Mouse (Mus musculus): ENCODE results near the gene Hdac4. TPM values are rescaled to one million over a fixed set of nuclear protein-coding genes. Genes with fewer than 3 reads are reported as not detected.

The Hdac4 gene
- polyA plus RNA-seq, 1 experiment from 2014 or later: 15.0 TPM

DNA sequence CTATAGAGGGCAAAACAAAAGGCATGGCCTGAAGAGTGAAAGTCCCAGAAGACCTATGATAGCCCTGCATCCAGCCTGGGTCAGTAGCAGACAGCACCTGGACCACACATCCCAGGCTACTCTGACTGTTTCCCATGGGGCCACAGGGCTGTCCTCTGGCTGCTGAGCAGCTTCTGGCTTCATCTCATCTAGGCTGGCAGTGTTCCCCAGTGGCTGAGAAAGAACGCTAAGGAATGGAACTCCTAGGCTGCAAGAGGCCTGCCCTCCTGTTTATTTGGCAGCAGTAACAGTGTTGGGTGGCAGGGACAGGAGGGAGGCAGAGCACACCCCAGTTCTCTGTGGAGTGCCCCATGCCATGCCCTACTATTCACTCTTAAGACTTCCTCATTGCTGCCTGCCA lies 228.5 kb downstream of the Hdac4 start:
- Histone ChIP-seq H3K9ac (ENCODE audit: low read length) (no peak overlapping the region), H3K4me2 (ENCODE audit: low read length) (no peak overlapping the region), H3K27ac (ENCODE audit: low read depth) (no peak overlapping the region), H3K36me3 (ENCODE audit: control insufficient read depth, insufficient read depth, low read length) (peaks cover 46% of the 10 kb centered on the region), H3K9me3 (ENCODE audit: control insufficient read depth, low read length) (no peaks in the 10 kb centered on the region), H3K4me1 (replicated peaks; ENCODE audit: control insufficient read depth, insufficient read depth, low read length) (no peaks in the 10 kb centered on the region), H3K27me3 (replicated peaks; ENCODE audit: control insufficient read depth, insufficient read depth, low read length) (no peaks in the 10 kb centered on the region), H3K4me3 (ENCODE audit: low read depth, low read length) (no peak overlapping the region)
- 93% methylated on average over 1 of the region's 1 CpGs for WGBS
- ATAC-seq (replicated peaks; ENCODE audit: low FRiP score, low TSS enrichment, low read depth) (no peak), DNase-seq (ENCODE audit: low spot score) (no peak)

DNA sequence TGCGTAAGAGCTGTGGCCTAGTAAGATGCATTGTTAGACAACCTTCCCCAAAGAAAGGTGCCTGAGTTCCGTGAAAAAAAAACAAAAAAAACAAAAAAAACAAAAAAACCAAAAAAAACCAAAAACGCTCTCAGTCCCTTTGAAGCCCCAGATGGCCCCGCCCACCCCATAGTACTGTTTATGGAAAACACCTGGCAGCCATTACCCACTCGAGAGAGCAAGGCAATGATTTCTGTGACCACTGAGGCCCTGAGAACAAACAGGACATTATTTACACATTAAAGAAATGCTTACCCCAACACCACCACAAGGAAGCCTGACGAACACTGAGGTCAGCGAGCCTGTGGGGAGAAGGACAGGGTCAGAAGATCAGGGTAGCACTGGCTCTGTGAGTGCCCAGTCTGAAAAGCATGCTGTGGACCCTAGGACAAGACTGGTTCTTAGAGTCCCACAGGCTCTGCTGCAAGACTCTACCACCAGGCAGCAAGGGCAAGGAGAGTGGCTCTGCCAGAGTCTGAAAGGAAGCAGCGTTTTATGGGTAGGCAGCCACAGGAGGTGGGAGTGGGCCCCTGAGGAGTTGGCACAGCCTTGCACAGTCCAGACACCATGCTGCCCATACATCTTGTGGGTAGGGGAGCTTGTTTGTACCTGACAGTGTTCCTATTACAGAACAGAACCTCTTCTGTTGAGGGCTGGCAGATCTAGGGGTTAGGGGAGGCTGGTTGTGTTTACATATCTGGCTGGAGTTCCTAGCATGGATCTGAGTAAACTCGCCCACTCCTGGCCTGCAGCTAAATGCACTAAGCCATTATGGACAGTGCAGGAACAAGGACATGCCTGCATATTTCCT lies 230.8 kb downstream of the Hdac4 start:
- H3K27me3 ChIP-seq (replicated peaks; ENCODE audit: control insufficient read depth, insufficient read depth, low read length): no peaks in the 10 kb centered on the region
- no peak overlapping the region for H3K9ac ChIP-seq (ENCODE audit: low read length)
- ATAC-seq (replicated peaks; ENCODE audit: low FRiP score, low TSS enrichment, low read depth) (no peak), DNase-seq (ENCODE audit: low spot score) (no peak)
- H3K4me3 ChIP-seq (ENCODE audit: low read depth, low read length): no peak overlapping the region
- H3K4me2 ChIP-seq (ENCODE audit: low read length): no peak overlapping the region
- H3K4me1 ChIP-seq (replicated peaks; ENCODE audit: control insufficient read depth, insufficient read depth, low read length): no peaks in the 10 kb centered on the region
- H3K36me3 ChIP-seq (ENCODE audit: control insufficient read depth, insufficient read depth, low read length): peaks cover 42% of the 10 kb centered on the region
- H3K9me3 ChIP-seq (ENCODE audit: control insufficient read depth, low read length): no peaks in the 10 kb centered on the region
- H3K27ac ChIP-seq (ENCODE audit: low read depth): no peak overlapping the region
- 68% methylated on average over 9 of the region's 9 CpGs for WGBS

DNA sequence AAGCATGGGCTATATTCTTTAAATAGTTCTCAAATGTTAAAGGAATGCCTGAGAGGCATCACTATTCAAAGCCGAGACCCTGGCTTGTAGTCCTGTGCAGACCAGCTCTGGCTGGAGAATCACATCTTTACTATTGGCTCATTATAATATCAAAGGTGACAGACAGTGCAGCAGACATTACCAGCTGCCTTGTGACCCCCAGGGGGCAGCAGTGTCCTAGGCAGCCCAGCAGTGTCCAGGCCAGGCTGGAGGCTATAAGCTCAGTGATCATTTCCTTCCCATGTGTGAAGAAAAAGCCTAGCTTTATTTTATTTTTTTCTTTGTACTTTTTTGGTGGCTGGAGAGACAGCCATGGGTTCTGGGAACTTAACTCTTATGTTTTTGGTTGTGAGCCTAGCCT lies 233.2 kb downstream of the Hdac4 start:
- DNase-seq (ENCODE audit: low spot score): peak; percentile 68
- no peaks in the 10 kb centered on the region for H3K9me3 ChIP-seq (ENCODE audit: control insufficient read depth, low read length)
- H3K27me3 ChIP-seq (replicated peaks; ENCODE audit: control insufficient read depth, insufficient read depth, low read length): no peaks in the 10 kb centered on the region
- H3K36me3 ChIP-seq (ENCODE audit: control insufficient read depth, insufficient read depth, low read length): peaks cover 39% of the 10 kb centered on the region
- no peak overlapping the region for H3K4me3 ChIP-seq (ENCODE audit: low read depth, low read length)
- no peak overlapping the region for H3K9ac ChIP-seq (ENCODE audit: low read length)
- no peaks in the 10 kb centered on the region for H3K4me1 ChIP-seq (replicated peaks; ENCODE audit: control insufficient read depth, insufficient read depth, low read length)
- 0 out of 2 replicates have a peak, but pooled peaks have one; percentile 68 for ATAC-seq (replicated peaks; ENCODE audit: low FRiP score, low TSS enrichment, low read depth)
- H3K4me2 ChIP-seq (ENCODE audit: low read length): no peak overlapping the region
- no peak overlapping the region for H3K27ac ChIP-seq (ENCODE audit: low read depth)
- WGBS: 66% methylated on average over 1 of the region's 1 CpGs

DNA sequence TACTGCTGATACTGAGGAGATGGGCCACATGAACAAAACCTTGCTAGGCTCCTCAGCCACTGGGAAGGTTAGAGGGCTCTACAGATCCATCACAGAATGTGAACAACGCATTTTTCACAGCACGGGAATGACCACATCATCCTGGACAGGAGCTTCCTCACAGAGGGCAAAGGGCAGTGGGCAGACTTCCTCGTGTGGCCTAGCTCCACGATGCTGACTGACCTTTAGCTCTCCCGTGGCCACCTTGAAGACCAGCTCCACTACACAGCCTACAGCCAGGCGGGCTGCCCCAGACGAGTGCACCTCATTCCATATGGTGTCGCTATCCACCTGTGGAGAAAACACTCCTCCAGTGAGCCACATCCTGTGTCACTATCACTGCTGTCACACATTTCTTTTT lies 234.3 kb downstream of the Hdac4 start:
- no peak overlapping the region for H3K9ac ChIP-seq (ENCODE audit: low read length)
- DNase-seq (ENCODE audit: low spot score) (no peak), ATAC-seq (replicated peaks; ENCODE audit: low FRiP score, low TSS enrichment, low read depth) (no peak)
- no peaks in the 10 kb centered on the region for H3K27me3 ChIP-seq (replicated peaks; ENCODE audit: control insufficient read depth, insufficient read depth, low read length)
- no peaks in the 10 kb centered on the region for H3K4me1 ChIP-seq (replicated peaks; ENCODE audit: control insufficient read depth, insufficient read depth, low read length)
- H3K4me3 ChIP-seq (ENCODE audit: low read depth, low read length): no peak overlapping the region
- peaks cover 37% of the 10 kb centered on the region for H3K36me3 ChIP-seq (ENCODE audit: control insufficient read depth, insufficient read depth, low read length)
- H3K9me3 ChIP-seq (ENCODE audit: control insufficient read depth, low read length): no peaks in the 10 kb centered on the region
- 75% methylated on average over 8 of the region's 8 CpGs for WGBS
- H3K4me2 ChIP-seq (ENCODE audit: low read length): no peak overlapping the region
- no peak overlapping the region for H3K27ac ChIP-seq (ENCODE audit: low read depth)

DNA sequence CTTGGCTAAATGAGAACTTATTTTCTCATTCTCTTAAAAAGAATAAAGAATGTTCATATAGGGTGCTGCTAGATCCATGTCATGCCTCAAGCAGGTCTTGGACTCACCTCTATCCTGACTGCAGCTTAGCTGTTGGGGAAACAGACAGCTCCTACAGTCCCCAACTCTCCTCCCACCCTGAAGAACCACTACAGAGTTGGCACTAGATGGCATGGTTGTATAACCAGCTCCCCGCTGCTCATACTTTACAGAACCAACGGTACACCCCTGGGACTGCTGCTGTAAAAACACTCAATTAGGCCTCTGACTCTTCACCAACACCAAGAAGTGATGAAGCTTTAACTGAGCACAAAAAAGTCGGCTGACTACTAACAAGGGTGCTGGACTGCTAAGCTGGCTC lies 235.6 kb downstream of the Hdac4 start:
- DNase-seq (ENCODE audit: low spot score) (no peak), ATAC-seq (replicated peaks; ENCODE audit: low FRiP score, low TSS enrichment, low read depth) (no peak)
- no peak overlapping the region for H3K4me2 ChIP-seq (ENCODE audit: low read length)
- no peaks in the 10 kb centered on the region for H3K27me3 ChIP-seq (replicated peaks; ENCODE audit: control insufficient read depth, insufficient read depth, low read length)
- H3K9me3 ChIP-seq (ENCODE audit: control insufficient read depth, low read length): no peaks in the 10 kb centered on the region
- peaks cover 44% of the 10 kb centered on the region for H3K36me3 ChIP-seq (ENCODE audit: control insufficient read depth, insufficient read depth, low read length)
- no peak overlapping the region for H3K9ac ChIP-seq (ENCODE audit: low read length)
- no peak overlapping the region for H3K27ac ChIP-seq (ENCODE audit: low read depth)
- H3K4me3 ChIP-seq (ENCODE audit: low read depth, low read length): no peak overlapping the region
- 85% methylated on average over 3 of the region's 3 CpGs for WGBS
- H3K4me1 ChIP-seq (replicated peaks; ENCODE audit: control insufficient read depth, insufficient read depth, low read length): no peaks in the 10 kb centered on the region

DNA sequence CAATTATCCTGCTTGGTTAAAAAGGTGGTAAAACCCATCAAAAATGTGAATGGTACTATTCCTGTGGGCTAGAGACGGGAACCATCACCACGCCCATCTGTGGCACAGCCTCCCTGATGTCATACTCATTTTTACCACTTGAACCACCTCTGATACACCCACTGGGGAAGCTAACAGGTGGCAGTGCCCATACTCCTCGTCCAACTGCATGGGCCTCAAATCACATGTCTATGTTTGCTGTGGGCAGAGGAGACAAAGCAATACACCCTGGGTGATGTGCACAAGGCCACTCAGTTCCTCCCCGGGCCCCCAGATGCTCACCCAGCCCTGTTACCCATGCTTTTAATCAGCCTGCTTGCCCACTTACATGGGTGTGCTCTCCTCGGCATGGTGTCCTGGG lies 236.5 kb downstream of the Hdac4 start:
- H3K4me1 ChIP-seq (replicated peaks; ENCODE audit: control insufficient read depth, insufficient read depth, low read length): no peaks in the 10 kb centered on the region
- no peak overlapping the region for H3K27ac ChIP-seq (ENCODE audit: low read depth)
- no peaks in the 10 kb centered on the region for H3K27me3 ChIP-seq (replicated peaks; ENCODE audit: control insufficient read depth, insufficient read depth, low read length)
- peaks cover 52% of the 10 kb centered on the region for H3K36me3 ChIP-seq (ENCODE audit: control insufficient read depth, insufficient read depth, low read length)
- ATAC-seq (replicated peaks; ENCODE audit: low FRiP score, low TSS enrichment, low read depth) (no peak), DNase-seq (ENCODE audit: low spot score) (no peak)
- H3K4me2 ChIP-seq (ENCODE audit: low read length): no peak overlapping the region
- no peak overlapping the region for H3K9ac ChIP-seq (ENCODE audit: low read length)
- H3K9me3 ChIP-seq (ENCODE audit: control insufficient read depth, low read length): no peaks in the 10 kb centered on the region
- no peak overlapping the region for H3K4me3 ChIP-seq (ENCODE audit: low read depth, low read length)
- WGBS: 86% methylated on average over 5 of the region's 5 CpGs

DNA sequence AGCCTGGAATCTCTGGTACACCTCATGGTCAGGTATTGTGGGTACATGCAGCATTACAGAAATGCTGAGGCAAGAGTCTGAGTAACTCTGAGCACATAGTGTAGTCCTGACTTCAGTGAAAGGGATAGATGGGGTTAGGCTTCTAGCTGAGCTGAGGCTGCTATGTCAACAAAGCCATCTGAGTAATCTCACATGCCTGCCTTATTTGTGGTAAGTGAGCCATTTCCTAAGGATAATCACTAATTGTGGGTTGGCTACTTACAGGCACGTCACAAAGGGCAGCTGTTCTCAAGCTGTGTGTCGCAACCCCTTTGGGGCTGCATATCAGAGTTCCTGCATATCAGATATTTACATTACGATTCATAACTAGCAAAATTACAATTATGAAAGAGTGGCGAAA lies 239.3 kb downstream of the Hdac4 start:
- Histone ChIP-seq H3K4me2 (ENCODE audit: low read length) (no peak overlapping the region), H3K9me3 (ENCODE audit: control insufficient read depth, low read length) (no peaks in the 10 kb centered on the region), H3K4me1 (replicated peaks; ENCODE audit: control insufficient read depth, insufficient read depth, low read length) (no peaks in the 10 kb centered on the region), H3K36me3 (ENCODE audit: control insufficient read depth, insufficient read depth, low read length) (peaks cover 66% of the 10 kb centered on the region), H3K27ac (ENCODE audit: low read depth) (no peak overlapping the region), H3K27me3 (replicated peaks; ENCODE audit: control insufficient read depth, insufficient read depth, low read length) (no peaks in the 10 kb centered on the region), H3K4me3 (ENCODE audit: low read depth, low read length) (no peak overlapping the region), H3K9ac (ENCODE audit: low read length) (no peak overlapping the region)
- 82% methylated on average over 4 of the region's 4 CpGs for WGBS
- DNase-seq (ENCODE audit: low spot score): no peak
- ATAC-seq (replicated peaks; ENCODE audit: low FRiP score, low TSS enrichment, low read depth): no peak

DNA sequence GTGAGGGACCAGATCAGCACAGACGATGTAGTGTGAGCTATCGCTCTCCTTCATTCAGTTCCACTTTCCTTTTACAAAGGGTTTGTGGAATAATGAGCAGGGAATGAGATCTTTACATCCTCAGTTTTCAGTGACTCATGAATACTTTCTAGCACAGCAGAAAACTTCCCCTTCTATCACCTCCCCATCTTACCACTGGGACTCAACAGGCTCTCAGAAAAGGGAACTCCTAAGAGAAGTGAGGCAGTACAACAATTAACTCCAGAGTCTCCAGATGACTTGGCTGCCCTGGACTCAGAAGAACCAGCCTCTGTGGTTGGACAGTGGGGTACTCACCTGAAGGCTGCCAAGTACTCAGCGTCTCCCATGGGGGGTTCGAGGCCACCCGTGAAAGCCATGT lies 240.5 kb downstream of the Hdac4 start:
- H3K36me3 ChIP-seq (ENCODE audit: control insufficient read depth, insufficient read depth, low read length): peaks cover 67% of the 10 kb centered on the region
- no peak for ATAC-seq (replicated peaks; ENCODE audit: low FRiP score, low TSS enrichment, low read depth)

DNA sequence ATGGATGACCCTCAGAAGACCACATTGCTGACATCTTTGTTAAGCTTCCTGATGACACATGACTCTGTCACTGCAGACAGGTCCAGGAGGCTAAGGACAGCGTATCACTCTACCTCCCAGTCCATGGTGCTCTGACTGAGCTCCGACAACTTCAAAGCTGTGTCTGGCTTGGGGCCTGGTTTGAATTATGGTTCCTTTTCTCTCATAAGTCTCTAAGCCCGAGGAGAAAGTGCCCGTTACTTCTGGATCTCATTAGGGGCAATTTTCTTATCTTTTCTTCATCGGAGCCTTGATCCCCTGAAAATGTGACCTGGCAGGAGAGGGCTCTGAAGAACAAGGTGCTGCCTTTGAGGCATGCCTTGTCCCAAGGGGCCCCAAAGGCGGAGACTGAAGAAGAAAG lies 242.6 kb downstream of the Hdac4 start:
- Histone ChIP-seq H3K27me3 (replicated peaks; ENCODE audit: control insufficient read depth, insufficient read depth, low read length) (no peaks in the 10 kb centered on the region), H3K9ac (ENCODE audit: low read length) (no peak overlapping the region), H3K4me2 (ENCODE audit: low read length) (no peak overlapping the region), H3K27ac (ENCODE audit: low read depth) (no peak overlapping the region), H3K36me3 (ENCODE audit: control insufficient read depth, insufficient read depth, low read length) (peaks cover 70% of the 10 kb centered on the region), H3K4me1 (replicated peaks; ENCODE audit: control insufficient read depth, insufficient read depth, low read length) (no peaks in the 10 kb centered on the region), H3K4me3 (ENCODE audit: low read depth, low read length) (no peak overlapping the region), H3K9me3 (ENCODE audit: control insufficient read depth, low read length) (no peaks in the 10 kb centered on the region)
- WGBS: 82% methylated on average over 6 of the region's 6 CpGs
- DNase-seq (ENCODE audit: low spot score): no peak
- no peak for ATAC-seq (replicated peaks; ENCODE audit: low FRiP score, low TSS enrichment, low read depth)

More for the DNA sequence above, 240.5 kb downstream of the Hdac4 start:
- no peak overlapping the region for H3K27ac ChIP-seq (ENCODE audit: low read depth)
- no peaks in the 10 kb centered on the region for H3K9me3 ChIP-seq (ENCODE audit: control insufficient read depth, low read length)
- no peaks in the 10 kb centered on the region for H3K27me3 ChIP-seq (replicated peaks; ENCODE audit: control insufficient read depth, insufficient read depth, low read length)
- no peak overlapping the region for H3K9ac ChIP-seq (ENCODE audit: low read length)
- no peak overlapping the region for H3K4me2 ChIP-seq (ENCODE audit: low read length)
- no peaks in the 10 kb centered on the region for H3K4me1 ChIP-seq (replicated peaks; ENCODE audit: control insufficient read depth, insufficient read depth, low read length)
- no peak overlapping the region for H3K4me3 ChIP-seq (ENCODE audit: low read depth, low read length)
- DNase-seq (ENCODE audit: low spot score): no peak
- 97% methylated on average over 5 of the region's 5 CpGs for WGBS
